In genomic region chr7:79171782-79172181, GRCm38 (mm10) we compare ENCODE assay signal across 18 mouse cellular contexts. TPM values are rescaled to one million over a fixed set of nuclear protein-coding genes. Genes with fewer than 3 reads are reported as not detected.
DNase-seq lines count a peak whose midpoint lies in the region; ATAC-seq and TF ChIP-seq lines count a peak whose summit lies in the region.
"Had no signal": no experiment of that assay in that cellular context is flagged by ENCODE, and none has a peak within 500 bp of the region (broad histone marks: within the 10 kb centered on the region; RNA-seq: fewer than 3 reads in every experiment).

No protein-coding gene starts in this region.

- no peak for TF ChIP-seq EP300 in stomach, postnatal 0 days (optimal IDR thresholded peaks at IDR 0.05)

- no peak overlapping the region for H3K4me2 ChIP-seq in kidney, embryonic 15.5 days
- no peak overlapping the region for H3K4me2 ChIP-seq in stomach, embryonic 15.5 days
- H3K4me2 ChIP-seq in stomach, postnatal 0 days (replicated peaks; ENCODE audit: low read depth) = no peak overlapping the region
- no peak overlapping the region for H3K4me2 ChIP-seq in liver, embryonic 13.5 days
- H3K4me2 ChIP-seq: forebrain, embryonic 12.5 days; heart, embryonic 12.5 days had no signal

- intact Hi-C loops in left cerebral cortex, postnatal 36 days (cut with DNase I) = no loop called here

- no peaks in the 10 kb centered on the region for H3K9me3 ChIP-seq in kidney, embryonic 15.5 days (replicated peaks)
- no peaks in the 10 kb centered on the region for H3K9me3 ChIP-seq in stomach, embryonic 15.5 days
- no peaks in the 10 kb centered on the region for H3K9me3 ChIP-seq in stomach, postnatal 0 days (ENCODE audit: control insufficient read depth, low read length)
- H3K9me3 ChIP-seq in liver, embryonic 13.5 days (replicated peaks) = no peaks in the 10 kb centered on the region
- H3K9me3 ChIP-seq: forebrain, embryonic 12.5 days; heart, embryonic 12.5 days had no signal

- H3K36me3 ChIP-seq in kidney, embryonic 15.5 days = no peaks in the 10 kb centered on the region
- no peaks in the 10 kb centered on the region for H3K36me3 ChIP-seq in stomach, embryonic 15.5 days
- no peaks in the 10 kb centered on the region for H3K36me3 ChIP-seq in stomach, postnatal 0 days (ENCODE audit: control insufficient read depth, insufficient read depth, low read length)
- no peaks in the 10 kb centered on the region for H3K36me3 ChIP-seq in liver, embryonic 13.5 days
- H3K36me3 ChIP-seq: forebrain, embryonic 12.5 days; heart, embryonic 12.5 days had no signal

- no peak for TF ChIP-seq CTCF in stomach, postnatal 0 days (IDR thresholded peaks at IDR 0.05; ENCODE audit: low read depth)

- H3K27me3 ChIP-seq in kidney, embryonic 15.5 days = no peaks in the 10 kb centered on the region
- H3K27me3 ChIP-seq in stomach, embryonic 15.5 days (replicated peaks) = no peaks in the 10 kb centered on the region
- no peaks in the 10 kb centered on the region for H3K27me3 ChIP-seq in stomach, postnatal 0 days (ENCODE audit: control insufficient read depth, insufficient read depth, low read length)
- H3K27me3 ChIP-seq in liver, embryonic 13.5 days = no peaks in the 10 kb centered on the region
- H3K27me3 ChIP-seq: forebrain, embryonic 12.5 days; heart, embryonic 12.5 days had no signal

- WGBS in kidney, embryonic 15.5 days = 95% methylated on average over 1 of the region's 1 CpGs
- WGBS in stomach, embryonic 15.5 days = 78% methylated on average over 1 of the region's 1 CpGs
- 72% methylated on average over 1 of the region's 1 CpGs for WGBS in stomach, postnatal 0 days
- WGBS in liver, embryonic 13.5 days (ENCODE audit: insufficient replicate concordance) = 57% methylated on average over 1 of the region's 1 CpGs

- H3K4me3 ChIP-seq in kidney, embryonic 15.5 days (replicated peaks) = no peak overlapping the region
- H3K4me3 ChIP-seq in stomach, embryonic 15.5 days (replicated peaks) = no peak overlapping the region
- no peak overlapping the region for H3K4me3 ChIP-seq in stomach, postnatal 0 days (ENCODE audit: low read depth, low read length)
- no peak overlapping the region for H3K4me3 ChIP-seq in liver, embryonic 13.5 days (replicated peaks)
- H3K4me3 ChIP-seq: forebrain, embryonic 12.5 days; gastrocnemius, adult 2 months; heart, embryonic 12.5 days had no signal

- ATAC-seq in kidney, embryonic 15.5 days (replicated peaks; ENCODE audit: low FRiP score) = no peak
- peak; percentile 27; the same call in 1 of the 2 replicates for ATAC-seq in stomach, embryonic 15.5 days (ENCODE audit: insufficient read depth, low FRiP score, low read depth)
- ATAC-seq in stomach, postnatal 0 days (ENCODE audit: low FRiP score, low TSS enrichment) = no peak
- ATAC-seq in liver, embryonic 13.5 days (ENCODE audit: low read depth) = peak; percentile 51; the same call in 1 of the 2 replicates
- no peak for ATAC-seq in megakaryocyte progenitor cell, adult 5-6 weeks (replicated peaks; ENCODE audit: poor library complexity)
- ATAC-seq: forebrain, embryonic 16.5 days had no signal

- H3K9ac ChIP-seq in kidney, embryonic 15.5 days = no peak overlapping the region
- no peak overlapping the region for H3K9ac ChIP-seq in stomach, embryonic 15.5 days
- no peak overlapping the region for H3K9ac ChIP-seq in stomach, postnatal 0 days (ENCODE audit: low read length)
- no peak overlapping the region for H3K9ac ChIP-seq in liver, embryonic 13.5 days
- H3K9ac ChIP-seq: forebrain, embryonic 12.5 days; heart, embryonic 12.5 days had no signal

- no peak overlapping the region for H3K27ac ChIP-seq in kidney, embryonic 15.5 days
- H3K27ac ChIP-seq in stomach, embryonic 15.5 days = no peak overlapping the region
- H3K27ac ChIP-seq in stomach, postnatal 0 days (replicated peaks) = no peak overlapping the region
- no peak overlapping the region; the same call in 1 of the 2 replicates for H3K27ac ChIP-seq in liver, embryonic 13.5 days
- H3K27ac ChIP-seq: forebrain, embryonic 12.5 days; gastrocnemius, adult 2 months had no signal

- peak; percentile 14 for DNase-seq in kidney, adult 9 months
- no peak for DNase-seq in stomach, postnatal 0 days (ENCODE audit: low spot score)
- no peak for DNase-seq in liver, embryonic 13.5 days
- DNase-seq in yolk sac, embryonic 10.5 days (ENCODE audit: low spot score) = peak; percentile 54
- DNase-seq in left cerebral cortex, postnatal 36 days (ENCODE audit: low spot score in 2 of 2) = no peak
- DNase-seq: adrenal gland, adult 8-10 months; adrenal gland, postnatal 36 days; cerebellum, adult 2 months; cerebellum, postnatal 10 days; gastrocnemius, adult 2 months; gastrocnemius, postnatal 25 days had no signal

- 0 out of 2 replicates have a peak, but pooled peaks cover 5% of the 10 kb centered on the region for H3K4me1 ChIP-seq in kidney, embryonic 15.5 days
- no peaks in the 10 kb centered on the region for H3K4me1 ChIP-seq in stomach, embryonic 15.5 days
- H3K4me1 ChIP-seq in stomach, postnatal 0 days (replicated peaks; ENCODE audit: control insufficient read depth, insufficient read depth) = no peaks in the 10 kb centered on the region
- peaks cover 7% of the 10 kb centered on the region for H3K4me1 ChIP-seq in liver, embryonic 13.5 days (replicated peaks)
- H3K4me1 ChIP-seq: forebrain, embryonic 12.5 days; heart, embryonic 12.5 days had no signal

RNA-seq across cellular contexts. Expression of gene Mfge8, which starts 22.9 kb away (rescaled TPM):
- 249 and 265 TPM in 2 replicates for polyA plus RNA-seq in kidney, embryonic 15.5 days (2015; fragmentation: Nextera tagmentation; extraction: Ambion mirVana)
- polyA plus RNA-seq in stomach, embryonic 15.5 days (2015; fragmentation: Nextera tagmentation; extraction: Ambion mirVana) = 218 and 234 TPM in 2 replicates
- polyA plus RNA-seq in stomach, postnatal 0 days (2015; fragmentation: Nextera tagmentation; extraction: Ambion mirVana) = 178 TPM in 2 replicates
- 58.9 and 63.7 TPM in 2 replicates for polyA plus RNA-seq in liver, embryonic 13.5 days (2015; fragmentation: Nextera tagmentation; extraction: Ambion mirVana)
- total RNA-seq in left cerebral cortex, postnatal 36 days (2021) = 100 to 1,000 TPM; 185 to 203 TPM
- 8.4 and 10.4 TPM in 2 replicates for total RNA-seq in megakaryocyte progenitor cell, adult 5-6 weeks (2015)
- total RNA-seq in megakaryocyte progenitor cell, adult 5-6 weeks (2017) = 9.9 and 10.7 TPM in 2 replicates

RNA-seq across cellular contexts. Expression of gene Hapln3, which starts 41.0 kb away (rescaled TPM):
- polyA plus RNA-seq in kidney, embryonic 15.5 days (2015; fragmentation: Nextera tagmentation; extraction: Ambion mirVana) = 5.2 and 5.5 TPM in 2 replicates
- polyA plus RNA-seq in stomach, embryonic 15.5 days (2015; fragmentation: Nextera tagmentation; extraction: Ambion mirVana) = 2.3 and 2.7 TPM in 2 replicates
- 0.62 and 0.67 TPM in 2 replicates for polyA plus RNA-seq in stomach, postnatal 0 days (2015; fragmentation: Nextera tagmentation; extraction: Ambion mirVana)
- 0.37 and 0.65 TPM in 2 replicates for polyA plus RNA-seq in liver, embryonic 13.5 days (2015; fragmentation: Nextera tagmentation; extraction: Ambion mirVana)
- 1 to 10 TPM; 1.2 to 3.2 TPM for total RNA-seq in left cerebral cortex, postnatal 36 days (2021)
- not detected in 2 replicates for total RNA-seq in megakaryocyte progenitor cell, adult 5-6 weeks (2015)
- not detected in 2 replicates for total RNA-seq in megakaryocyte progenitor cell, adult 5-6 weeks (2017)
- total RNA-seq: granulocyte monocyte progenitor cell, adult 5-6 weeks had no signal

Comparison
In these comparisons a context has a peak if more than half of its experiments do, and no peak if none do; other contexts are left out.
1. ATAC-seq: peak in stomach, embryonic 15.5 days (single experiment) and liver, embryonic 13.5 days (single experiment); none in kidney, embryonic 15.5 days (single experiment), stomach, postnatal 0 days (single experiment) and megakaryocyte progenitor cell, adult 5-6 weeks (single experiment).
2. DNase-seq: peak in kidney, adult 9 months (single experiment) and yolk sac, embryonic 10.5 days (single experiment); none in stomach, postnatal 0 days (single experiment), liver, embryonic 13.5 days (single experiment) and left cerebral cortex, postnatal 36 days (0 of 2).